18 mouse cellular contexts compared by ENCODE assay signal in genomic region chr8:9335285-9335932, GRCm38 (mm10).
DNase-seq lines count a peak whose midpoint lies in the region; ATAC-seq lines count a peak whose summit lies in the region.
"Had no signal": no experiment of that assay in that cellular context is flagged by ENCODE, and none has a peak within 500 bp of the region (broad histone marks: within the 10 kb centered on the region; RNA-seq: fewer than 3 reads in every experiment).

No protein-coding gene starts in this region.

- no peaks in the 10 kb centered on the region for H3K9me3 ChIP-seq in forebrain, embryonic 12.5 days
- H3K9me3 ChIP-seq in forebrain, embryonic 11.5 days (ENCODE audit: control insufficient read depth, low read length): no peaks in the 10 kb centered on the region
- no peaks in the 10 kb centered on the region for H3K9me3 ChIP-seq in midbrain, embryonic 16.5 days (replicated peaks; ENCODE audit: control insufficient read depth, low read length, poor library complexity, severe bottlenecking)
- H3K9me3 ChIP-seq: liver, embryonic 13.5 days; lung, embryonic 15.5 days had no signal

- H3K27me3 ChIP-seq in forebrain, embryonic 12.5 days: no peaks in the 10 kb centered on the region
- no peaks in the 10 kb centered on the region for H3K27me3 ChIP-seq in forebrain, embryonic 11.5 days (ENCODE audit: control insufficient read depth, insufficient read depth, low read length)
- no peaks in the 10 kb centered on the region for H3K27me3 ChIP-seq in midbrain, embryonic 16.5 days (ENCODE audit: control insufficient read depth, insufficient read depth, low read depth, low read length)
- H3K27me3 ChIP-seq: liver, embryonic 13.5 days; lung, embryonic 15.5 days had no signal

- H3K4me2 ChIP-seq in forebrain, embryonic 12.5 days: no peak overlapping the region
- H3K4me2 ChIP-seq in forebrain, embryonic 11.5 days (ENCODE audit: low read depth, low read length, severe bottlenecking): no peak overlapping the region
- no peak overlapping the region for H3K4me2 ChIP-seq in midbrain, embryonic 16.5 days (ENCODE audit: low read length)
- H3K4me2 ChIP-seq: liver, embryonic 13.5 days; lung, embryonic 15.5 days had no signal

- no peak for DNase-seq in forebrain, embryonic 11.5 days (ENCODE audit: low spot score)
- peak; percentile 7 for DNase-seq in testis, postnatal 14 days (ENCODE audit: low spot score)
- DNase-seq in testis, postnatal 10 days (ENCODE audit: low spot score): no peak
- no peak for DNase-seq in adrenal gland, postnatal 4 days (ENCODE audit: low spot score in 2 of 2)
- DNase-seq in right cerebral cortex, postnatal 14 days: no peak
- DNase-seq: adrenal gland, adult 8-10 months; cerebellum, adult 8-10 months; embryo, embryonic 11 days; gastrocnemius, postnatal 25 days; heart, postnatal 14 days; layer of hippocampus, postnatal 36 days; liver, embryonic 13.5 days; right cerebral cortex, postnatal 4 days; thymus, postnatal 36 days had no signal

- no peak overlapping the region for H3K9ac ChIP-seq in forebrain, embryonic 12.5 days
- no peak overlapping the region for H3K9ac ChIP-seq in forebrain, embryonic 11.5 days (ENCODE audit: low read length)
- 0 out of 2 replicates have a peak overlapping the region, but pooled peaks have one; percentile 25 for H3K9ac ChIP-seq in midbrain, embryonic 16.5 days (ENCODE audit: low read depth, low read length)
- H3K9ac ChIP-seq: liver, embryonic 13.5 days; lung, embryonic 15.5 days had no signal

- ATAC-seq in forebrain, embryonic 12.5 days (ENCODE audit: low FRiP score): 0 out of 2 replicates have a peak, but pooled peaks have one; percentile 17
- no peak for ATAC-seq in forebrain, embryonic 11.5 days (replicated peaks; ENCODE audit: low FRiP score)
- peak; percentile 16; the same call in 1 of the 2 replicates for ATAC-seq in midbrain, embryonic 16.5 days
- ATAC-seq: forebrain, embryonic 14.5 days had no signal

- WGBS in forebrain, embryonic 12.5 days: 62% methylated on average over 10 of the region's 10 CpGs
- 59% methylated on average over 10 of the region's 10 CpGs for WGBS in forebrain, embryonic 11.5 days
- WGBS in midbrain, embryonic 16.5 days: 27% methylated on average over 10 of the region's 10 CpGs

- no peak overlapping the region for H3K27ac ChIP-seq in forebrain, embryonic 12.5 days
- no peak overlapping the region for H3K27ac ChIP-seq in forebrain, embryonic 11.5 days (ENCODE audit: low read depth, low read length)
- H3K27ac ChIP-seq in midbrain, embryonic 16.5 days (ENCODE audit: low read length): peak overlapping the region; percentile 37; the same call in 1 of the 2 replicates
- H3K27ac ChIP-seq: liver, embryonic 13.5 days; lung, embryonic 15.5 days had no signal

- no peaks in the 10 kb centered on the region for H3K36me3 ChIP-seq in forebrain, embryonic 12.5 days (replicated peaks)
- no peaks in the 10 kb centered on the region for H3K36me3 ChIP-seq in forebrain, embryonic 11.5 days (ENCODE audit: control insufficient read depth, insufficient read depth, low read length)
- H3K36me3 ChIP-seq in midbrain, embryonic 16.5 days (ENCODE audit: control insufficient read depth, insufficient read depth, low read length): no peaks in the 10 kb centered on the region
- H3K36me3 ChIP-seq: liver, embryonic 13.5 days; lung, embryonic 15.5 days had no signal

- peaks cover 21% of the 10 kb centered on the region for H3K4me1 ChIP-seq in forebrain, embryonic 12.5 days
- H3K4me1 ChIP-seq in forebrain, embryonic 11.5 days (replicated peaks; ENCODE audit: control insufficient read depth, insufficient read depth, low read length): peaks cover 7% of the 10 kb centered on the region; the same call in 1 of the 2 replicates
- H3K4me1 ChIP-seq in midbrain, embryonic 16.5 days (ENCODE audit: control insufficient read depth, insufficient read depth, low read length): peaks cover 22% of the 10 kb centered on the region
- H3K4me1 ChIP-seq: liver, embryonic 13.5 days; lung, embryonic 15.5 days had no signal

- H3K4me3 ChIP-seq in forebrain, embryonic 12.5 days (replicated peaks): no peak overlapping the region
- no peak overlapping the region for H3K4me3 ChIP-seq in forebrain, embryonic 11.5 days (ENCODE audit: low read depth, low read length)
- no peak overlapping the region for H3K4me3 ChIP-seq in midbrain, embryonic 16.5 days (ENCODE audit: low read depth, low read length)
- H3K4me3 ChIP-seq: liver, embryonic 13.5 days; lung, embryonic 15.5 days had no signal
